18 mouse cellular contexts compared by ENCODE assay signal in genomic region chr13:50906910-50907309, GRCm38 (mm10).
A peak's percentile ranks its signal among the peaks of the same experiment; 100 is the strongest.
DNase-seq lines count a peak whose midpoint lies in the region; TF ChIP-seq lines count a peak whose summit lies in the region.
"Had no signal": no experiment of that assay in that cellular context is flagged by ENCODE, and none has a peak within 500 bp of the region (broad histone marks: within the 10 kb centered on the region; RNA-seq: fewer than 3 reads in every experiment).

No protein-coding gene starts in this region.

- H3K9me3 ChIP-seq in ES-E14 (ENCODE audit: control insufficient read depth, insufficient read depth, low read depth, low read length) = no peaks in the 10 kb centered on the region
- H3K9me3 ChIP-seq: embryonic facial prominence, embryonic 10.5 days; embryonic facial prominence, embryonic 12.5 days; forebrain, embryonic 13.5 days; forebrain, embryonic 15.5 days had no signal

- no peak overlapping the region for H3K27ac ChIP-seq in ES-E14 (ENCODE audit: insufficient read depth, low read depth, low read length, poor library complexity, severe bottlenecking)
- H3K27ac ChIP-seq: embryonic facial prominence, embryonic 10.5 days; embryonic facial prominence, embryonic 12.5 days; forebrain, embryonic 13.5 days; forebrain, embryonic 15.5 days had no signal

- DNase-seq in ES-CJ7 (ENCODE audit: low read depth, low spot score) = peak; percentile 12
- no peak for DNase-seq in ES-E14 (ENCODE audit: low read depth, low spot score)
- DNase-seq in ZHBTc4 (ENCODE audit: low read depth, low spot score) = peak; percentile 81
- DNase-seq in cerebellum, adult 11-12 months = no peak
- DNase-seq in lung, postnatal 25 days (ENCODE audit: low spot score) = no peak
- DNase-seq: adrenal gland, adult 2 months; adrenal gland, postnatal 10 days; adrenal gland, postnatal 25 days; cerebellum, adult 11 months; cerebellum, adult 2 months; cerebellum, adult 9-10 months; cerebellum, postnatal 10 days; cerebellum, postnatal 25 days; forebrain, postnatal 0 days had no signal

- H3K9ac ChIP-seq in ES-E14 (ENCODE audit: insufficient read depth, low read depth, low read length, poor library complexity, severe bottlenecking) = no peak overlapping the region
- H3K9ac ChIP-seq: embryonic facial prominence, embryonic 12.5 days; forebrain, embryonic 13.5 days; forebrain, embryonic 15.5 days; forebrain, postnatal 0 days had no signal

- no peaks in the 10 kb centered on the region for H3K4me1 ChIP-seq in ES-E14 (ENCODE audit: control insufficient read depth in 2 of 2, insufficient read depth in 2 of 2, low read length in 2 of 2, poor library complexity in 1 of 2)
- H3K4me1 ChIP-seq: embryonic facial prominence, embryonic 10.5 days; embryonic facial prominence, embryonic 12.5 days; forebrain, embryonic 13.5 days; forebrain, embryonic 15.5 days had no signal

- H3K4me3 ChIP-seq in ES-E14 (ENCODE audit: insufficient read depth in 1 of 2, low read depth in 1 of 2, low read length in 2 of 2, poor library complexity in 1 of 2, severe bottlenecking in 1 of 2) = no peak overlapping the region
- H3K4me3 ChIP-seq: embryonic facial prominence, embryonic 10.5 days; embryonic facial prominence, embryonic 12.5 days; forebrain, embryonic 13.5 days; forebrain, embryonic 15.5 days had no signal

- in situ Hi-C loops in ES-E14 (cut with MboI; ENCODE audit: low sequenced_read_pairs in 2 of 2, unreplicated experiment in 2 of 2) = no loop called here

- H3K36me3 ChIP-seq in ES-E14 (ENCODE audit: control insufficient read depth, insufficient read depth, low read length, poor library complexity, severe bottlenecking) = no peaks in the 10 kb centered on the region
- H3K36me3 ChIP-seq: embryonic facial prominence, embryonic 10.5 days; embryonic facial prominence, embryonic 12.5 days; forebrain, embryonic 15.5 days had no signal

TF ChIP-seq in ES-E14, 5 proteins besides CTCF, POLR2A, EP300 and RAD21:
- TF ChIP-seq MAFK (IDR thresholded peaks at IDR 0.05; ENCODE audit: insufficient read depth, low read depth, low read length) (no peak), CHD2 (IDR thresholded peaks at IDR 0.05; ENCODE audit: low read depth, low read length) (peak; percentile 64)

Comparison
In these comparisons a context has a peak if more than half of its experiments do, and no peak if none do; other contexts are left out.
1. DNase-seq: peak in ES-CJ7 (single experiment) and ZHBTc4 (single experiment); none in ES-E14 (single experiment), cerebellum, adult 11-12 months (single experiment) and lung, postnatal 25 days (single experiment).